Mouse (Mus musculus) hindbrain, embryonic 12.5 days (tissue): ENCODE measurements at regions not wholly inside any gene's neighbourhood (a gene's known extent, or its start where the extent isn't known, plus 50 kb on each side); places are given as distances from the start of the nearest gene placed in this dataset.

Source experiments
- ATAC-seq: fragments of 200-750 bp; cut with Nextera tagmentation; 2 replicates; pipeline ENCODE4 v1.8.0; 2017; ENCODE audit warnings: moderate TSS enrichment; ENCODE audit not compliant: low FRiP score
- H3K27ac ChIP-seq: fragments of 300-500 bp; sonication (generic); 2 replicates; pipeline ENCODE4 v1.5.1; 2016; ENCODE audit warnings: mild to moderate bottlenecking
- H3K27me3 ChIP-seq: fragments of 300-500 bp; sonication (generic); 2 replicates; pipeline ENCODE4 v1.6.1; 2016; ENCODE audit warnings: mild to moderate bottlenecking
- H3K36me3 ChIP-seq: fragments of 300-500 bp; sonication (generic); 2 replicates; pipeline ENCODE4 v1.6.1; 2016; ENCODE audit warnings: mild to moderate bottlenecking
- H3K4me1 ChIP-seq: fragments of 300-500 bp; sonication (generic); 2 replicates; pipeline ENCODE4 v1.6.1; 2016
- H3K4me2 ChIP-seq: fragments of 300-500 bp; sonication (generic); replicated peaks from 2 replicates; pipeline ENCODE4 v1.6.1; 2016; ENCODE audit warnings: mild to moderate bottlenecking
- H3K4me3 ChIP-seq: fragments of 300-500 bp; sonication (generic); 2 replicates; pipeline ENCODE4 v1.5.1; 2016; ENCODE audit warnings: mild to moderate bottlenecking
- H3K9ac ChIP-seq: fragments of 300-500 bp; sonication (generic); 2 replicates; pipeline ENCODE4 v1.6.1; 2016; ENCODE audit warnings: mild to moderate bottlenecking, moderate library complexity
- H3K9me3 ChIP-seq: fragments of 300-500 bp; sonication (generic); replicated peaks from 2 replicates; pipeline ENCODE4 v1.6.1; 2016; ENCODE audit warnings: mild to moderate bottlenecking
- WGBS: fragments of 180-500 bp; shearing (Covaris S2); methylation state at CpG from one replicate; pipeline ENCODE4 v1.1.7; 2016; 5-methylcytosine and 5-hydroxymethylcytosine counted together

GRCm38 (mm10) chr17:88159212-88159668 lies 94.1 kb upstream of the Fbxo11 start:
- no peak for ATAC-seq
- Histone ChIP-seq H3K4me3 (no peak overlapping the region), H3K36me3 (no peaks in the 10 kb centered on the region), H3K4me2 (peak overlapping the region; percentile 38), H3K9ac (no peak overlapping the region), H3K4me1 (peaks cover 9% of the 10 kb centered on the region), H3K9me3 (no peaks in the 10 kb centered on the region), H3K27ac (no peak overlapping the region), H3K27me3 (no peaks in the 10 kb centered on the region; the same call in 1 of the 2 replicates)
- 11% methylated on average over 11 of the region's 11 CpGs for WGBS

GRCm38 (mm10) chr17:88159851-88160676 lies 95.0 kb upstream of the Fbxo11 start:
- Histone ChIP-seq H3K36me3 (no peaks in the 10 kb centered on the region), H3K9ac (no peak overlapping the region), H3K4me3 (no peak overlapping the region), H3K4me1 (peaks cover 9% of the 10 kb centered on the region), H3K27ac (no peak overlapping the region), H3K27me3 (no peaks in the 10 kb centered on the region; the same call in 1 of the 2 replicates), H3K4me2 (peak overlapping the region; percentile 38), H3K9me3 (no peaks in the 10 kb centered on the region)
- 48% methylated on average over 19 of the region's 19 CpGs for WGBS
- ATAC-seq: no peak

- Histone ChIP-seq H3K27ac (no peak overlapping the region), H3K4me2 (0 out of 2 replicates have a peak overlapping the region, but pooled peaks have one; percentile 21), H3K4me1 (peaks cover 9% of the 10 kb centered on the region), H3K36me3 (no peaks in the 10 kb centered on the region), H3K27me3 (no peaks in the 10 kb centered on the region; the same call in 1 of the 2 replicates), H3K9me3 (no peaks in the 10 kb centered on the region), H3K4me3 (no peak overlapping the region), H3K9ac (no peak overlapping the region)
- 79% methylated on average over 14 of the region's 14 CpGs for WGBS
- ATAC-seq: no peak
Measured at GRCm38 (mm10) chr17:88160677-88161001, 95.5 kb upstream of the Fbxo11 start.

- Histone ChIP-seq H3K27me3 (no peaks in the 10 kb centered on the region; the same call in 1 of the 2 replicates), H3K27ac (no peak overlapping the region), H3K4me1 (peaks cover 9% of the 10 kb centered on the region), H3K36me3 (no peaks in the 10 kb centered on the region), H3K9me3 (no peaks in the 10 kb centered on the region), H3K4me3 (no peak overlapping the region), H3K4me2 (no peak overlapping the region), H3K9ac (no peak overlapping the region)
- no peak for ATAC-seq
- 91% methylated on average over 8 of the region's 8 CpGs for WGBS
Measured at GRCm38 (mm10) chr17:88161766-88162165, 96.7 kb upstream of the Fbxo11 start.

- H3K9ac ChIP-seq: no peak overlapping the region
- no peaks in the 10 kb centered on the region; the same call in 1 of the 2 replicates for H3K27me3 ChIP-seq
- H3K9me3 ChIP-seq: no peaks in the 10 kb centered on the region
- no peaks in the 10 kb centered on the region for H3K4me1 ChIP-seq
- H3K36me3 ChIP-seq: no peaks in the 10 kb centered on the region
- ATAC-seq: no peak
- H3K27ac ChIP-seq: no peak overlapping the region
- no peak overlapping the region for H3K4me3 ChIP-seq
- H3K4me2 ChIP-seq: no peak overlapping the region
- 88% methylated on average over 4 of the region's 4 CpGs for WGBS
Measured at GRCm38 (mm10) chr17:88164805-88165204, 99.7 kb upstream of the Fbxo11 start.

GRCm38 (mm10) chr17:88165811-88166210 lies 100.7 kb upstream of the Fbxo11 start:
- Histone ChIP-seq H3K9me3 (no peaks in the 10 kb centered on the region), H3K36me3 (no peaks in the 10 kb centered on the region), H3K9ac (no peak overlapping the region), H3K4me2 (no peak overlapping the region), H3K27ac (no peak overlapping the region), H3K4me3 (no peak overlapping the region), H3K4me1 (no peaks in the 10 kb centered on the region), H3K27me3 (no peaks in the 10 kb centered on the region)
- no peak for ATAC-seq
- 85% methylated on average over 6 of the region's 6 CpGs for WGBS

GRCm38 (mm10) chr17:88168262-88169096 lies 103.4 kb upstream of the Fbxo11 start:
- Histone ChIP-seq H3K36me3 (no peaks in the 10 kb centered on the region), H3K4me2 (no peak overlapping the region), H3K27ac (no peak overlapping the region), H3K9me3 (no peaks in the 10 kb centered on the region), H3K9ac (no peak overlapping the region), H3K4me1 (no peaks in the 10 kb centered on the region), H3K27me3 (no peaks in the 10 kb centered on the region), H3K4me3 (no peak overlapping the region)
- ATAC-seq: no peak
- 84% methylated on average over 8 of the region's 8 CpGs for WGBS

GRCm38 (mm10) chr17:88171606-88172005 lies 106.5 kb upstream of the Fbxo11 start:
- no peak for ATAC-seq
- 91% methylated on average over 3 of the region's 3 CpGs for WGBS

GRCm38 (mm10) chr17:88173354-88174032 lies 108.4 kb upstream of the Fbxo11 start:
- Histone ChIP-seq H3K27me3 (no peaks in the 10 kb centered on the region), H3K4me2 (no peak overlapping the region), H3K4me3 (no peak overlapping the region), H3K36me3 (no peaks in the 10 kb centered on the region), H3K27ac (no peak overlapping the region), H3K4me1 (no peaks in the 10 kb centered on the region), H3K9ac (no peak overlapping the region), H3K9me3 (no peaks in the 10 kb centered on the region)
- WGBS: 81% methylated on average over 4 of the region's 4 CpGs
- no peak for ATAC-seq

More at GRCm38 (mm10) chr17:88171606-88172005, 106.5 kb upstream of the Fbxo11 start:
- no peaks in the 10 kb centered on the region for H3K27me3 ChIP-seq
- H3K4me2 ChIP-seq: no peak overlapping the region
- no peak overlapping the region for H3K9ac ChIP-seq
- no peaks in the 10 kb centered on the region for H3K4me1 ChIP-seq
- H3K9me3 ChIP-seq: no peaks in the 10 kb centered on the region
- H3K4me3 ChIP-seq: no peak overlapping the region
- H3K27ac ChIP-seq: no peak overlapping the region
- H3K36me3 ChIP-seq: no peaks in the 10 kb centered on the region

- WGBS: 78% methylated on average over 10 of the region's 10 CpGs
- no peaks in the 10 kb centered on the region for H3K36me3 ChIP-seq
- no peaks in the 10 kb centered on the region for H3K9me3 ChIP-seq
- H3K4me2 ChIP-seq: no peak overlapping the region
- no peak overlapping the region for H3K4me3 ChIP-seq
- H3K27me3 ChIP-seq: no peaks in the 10 kb centered on the region
- H3K27ac ChIP-seq: no peak overlapping the region
- H3K9ac ChIP-seq: no peak overlapping the region
- ATAC-seq: no peak
- H3K4me1 ChIP-seq: no peaks in the 10 kb centered on the region
Measured at GRCm38 (mm10) chr17:88174242-88174679, 109.2 kb upstream of the Fbxo11 start.

GRCm38 (mm10) chr17:88175951-88176623 lies 111.0 kb upstream of the Fbxo11 start:
- no peak overlapping the region for H3K4me2 ChIP-seq
- no peak overlapping the region for H3K27ac ChIP-seq
- H3K36me3 ChIP-seq: no peaks in the 10 kb centered on the region
- ATAC-seq: no peak
- WGBS: 88% methylated on average over 4 of the region's 4 CpGs
- no peaks in the 10 kb centered on the region for H3K9me3 ChIP-seq
- no peak overlapping the region for H3K4me3 ChIP-seq
- H3K4me1 ChIP-seq: no peaks in the 10 kb centered on the region
- no peak overlapping the region for H3K9ac ChIP-seq
- no peaks in the 10 kb centered on the region for H3K27me3 ChIP-seq
